Mouse (Mus musculus) heart, adult 18-20 months (tissue): Measurements from ENCODE around the gene Depdc5. TPM values are rescaled to one million over a fixed set of nuclear protein-coding genes. Genes with fewer than 3 reads are reported as not detected.
"Not testable (repeated sequence)": the region's sequence is repeated elsewhere in the genome, so short reads cannot be mapped to it uniquely, and the experiment has no call there.

Source experiments
- DNase-seq, 2 experiments: peaks; one replicate each; pipeline ENCODE4 v3.0.0; 2021 to 2022; ENCODE audit warnings: mixed read lengths in 1 of 2
- total RNA-seq, 2 experiments: library from RNA; stranded (reverse); gene quantifications; 2 replicates each; pipeline ENCODE4 v1.2.3; 2021

The Depdc5 gene
- total RNA-seq, 2 experiments from 2014 or later, result 21.1 to 24.0 TPM

DNA sequence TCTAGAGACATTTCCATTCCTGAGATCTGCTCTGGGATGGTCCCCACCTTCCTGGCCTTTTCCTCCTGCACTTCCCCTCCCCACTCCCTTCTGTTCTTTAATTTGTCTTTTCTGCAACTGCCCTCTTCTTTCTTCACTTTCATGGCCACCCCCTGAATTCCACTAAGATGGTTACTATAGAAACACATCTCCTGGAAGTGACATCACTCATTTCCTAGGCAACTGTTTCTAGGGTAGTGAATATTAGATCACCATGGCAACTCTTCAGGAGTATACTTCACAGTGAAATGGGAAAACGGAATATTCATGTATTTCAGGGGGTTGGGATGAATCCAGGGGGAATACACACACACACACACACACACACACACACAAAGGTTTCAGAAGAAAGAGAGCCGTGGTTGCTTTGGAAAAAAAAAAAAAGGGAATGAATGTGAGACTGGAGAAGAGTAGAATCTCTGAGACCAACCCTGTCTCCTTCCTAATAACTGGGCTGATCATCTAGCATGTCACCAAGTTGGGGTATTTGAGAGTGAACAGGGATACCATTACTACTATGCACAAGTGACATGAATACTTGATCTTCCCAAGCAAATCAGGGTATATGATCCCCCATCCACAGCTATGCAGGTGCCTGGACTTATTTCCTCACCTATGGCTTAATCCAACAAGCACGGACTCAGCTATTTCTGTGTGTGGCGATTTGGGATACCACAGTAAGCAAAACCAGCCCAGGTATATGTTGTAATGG lies 167.1 kb downstream of the Depdc5 start:
- DNase-seq, result no peak

DNA sequence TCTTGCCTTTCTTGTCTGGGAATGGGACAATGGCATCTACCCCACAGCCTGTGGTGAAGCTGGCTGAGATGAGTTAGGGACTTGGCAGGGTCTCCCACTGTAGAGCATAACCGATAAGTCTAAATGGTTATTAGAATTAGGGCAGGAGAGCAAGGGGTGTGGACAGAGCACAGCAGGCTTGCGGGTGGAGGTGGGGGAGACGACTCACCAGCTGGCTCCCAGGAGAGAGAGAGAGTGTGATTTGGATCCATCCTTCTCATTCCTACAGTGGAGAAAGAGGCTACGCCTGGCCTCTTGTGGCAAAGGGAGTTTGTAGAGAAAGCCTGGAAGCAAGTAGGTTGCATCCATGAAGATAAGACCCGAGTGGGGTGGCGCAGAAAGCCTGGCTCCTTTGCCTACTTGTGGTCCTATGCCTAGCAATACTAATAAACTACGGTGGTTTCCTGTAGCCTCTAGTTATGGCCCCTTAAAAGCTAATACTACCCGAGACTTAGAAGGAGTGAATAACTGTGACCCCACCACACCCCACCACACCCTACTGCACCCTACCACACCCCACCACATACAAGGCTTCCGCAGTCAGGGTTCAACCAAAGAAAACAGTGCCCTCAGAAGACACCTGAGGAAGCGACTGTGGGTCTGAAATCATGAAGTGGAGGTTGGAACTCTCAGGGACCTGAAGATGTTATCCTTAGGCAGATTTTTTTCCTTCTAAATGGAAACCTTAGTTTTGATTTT lies 168.7 kb downstream of the Depdc5 start:
- no peak for DNase-seq

DNA sequence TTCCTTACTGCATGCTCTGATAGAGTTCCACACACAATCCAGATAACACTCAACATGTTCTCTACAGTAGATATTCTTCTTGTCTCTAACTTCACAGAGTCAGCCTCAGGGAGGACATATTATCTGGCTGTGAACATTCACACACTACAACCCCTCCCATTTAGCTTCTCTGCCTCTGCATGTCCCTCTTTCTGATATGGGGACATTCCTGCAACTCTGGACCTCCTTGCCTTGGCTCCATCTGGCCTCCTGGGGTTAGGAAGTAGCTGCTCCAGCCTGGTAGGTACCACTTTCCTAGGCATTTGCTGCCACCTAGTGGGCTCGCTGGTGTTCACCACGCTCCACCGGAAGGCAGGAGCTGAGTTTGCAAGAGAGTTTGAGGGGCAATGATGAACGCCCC lies 169.6 kb downstream of the Depdc5 start:
- DNase-seq, result peak; percentile 77 to 90

DNA sequence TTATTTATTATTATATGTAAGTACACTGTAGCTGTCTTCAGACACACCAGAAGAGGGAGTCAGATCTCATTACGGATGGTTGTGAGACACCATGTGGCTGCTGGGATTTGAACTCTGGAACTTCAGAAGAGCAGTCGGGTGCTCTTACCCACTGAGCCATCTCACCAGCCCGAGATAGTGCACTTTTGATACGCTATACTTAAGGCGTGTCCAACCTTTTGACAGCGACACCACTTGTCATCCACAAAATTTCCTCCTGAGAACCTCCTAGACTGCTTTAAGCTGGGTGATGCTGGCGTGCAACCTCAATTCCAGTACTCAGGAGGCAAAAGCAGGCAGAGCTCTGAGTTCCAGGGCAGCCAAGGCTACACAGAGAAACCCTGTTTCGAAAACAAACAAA lies 170.1 kb downstream of the Depdc5 start:
- DNase-seq, result not testable (repeated sequence)

DNA sequence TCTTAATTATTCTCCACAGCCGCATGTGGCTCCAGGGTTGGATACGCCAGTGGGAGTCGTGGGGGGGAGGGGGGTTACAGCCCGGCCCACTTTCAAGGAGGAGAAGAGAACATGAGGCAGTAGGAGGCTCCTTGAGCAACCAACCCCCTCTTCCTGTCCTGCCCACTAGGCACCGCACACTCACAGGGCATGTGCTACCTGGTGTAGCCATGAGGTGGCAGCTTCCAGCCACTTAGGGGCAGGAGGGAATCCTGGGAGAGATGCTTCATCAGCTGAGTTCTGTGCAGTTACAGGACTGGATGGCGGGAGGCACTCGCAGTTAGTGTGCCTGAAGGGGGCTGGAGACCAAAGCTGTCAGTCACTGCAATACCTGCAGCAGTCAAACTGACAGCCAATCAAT lies 170.6 kb downstream of the Depdc5 start:
- no peak for DNase-seq

DNA sequence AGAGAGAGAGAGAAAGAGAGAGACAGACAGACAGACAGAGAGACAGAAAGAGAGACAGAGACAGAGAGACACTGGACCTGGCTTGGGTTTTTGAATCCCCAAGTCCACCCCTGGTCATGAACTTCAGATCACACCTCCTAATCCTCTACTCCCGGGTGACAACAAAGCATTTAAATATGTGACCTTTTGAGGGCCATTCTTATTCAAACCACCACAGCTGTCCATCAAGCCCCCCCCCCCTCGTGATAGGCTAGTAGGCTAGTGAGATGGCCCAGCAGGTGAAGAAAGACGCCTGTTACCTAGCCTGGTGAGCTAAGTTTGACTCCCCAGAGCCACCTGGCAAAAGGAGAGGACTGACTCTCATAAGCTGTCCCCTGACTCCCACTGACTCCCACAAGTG lies 171.4 kb downstream of the Depdc5 start:
- no peak for DNase-seq

DNA sequence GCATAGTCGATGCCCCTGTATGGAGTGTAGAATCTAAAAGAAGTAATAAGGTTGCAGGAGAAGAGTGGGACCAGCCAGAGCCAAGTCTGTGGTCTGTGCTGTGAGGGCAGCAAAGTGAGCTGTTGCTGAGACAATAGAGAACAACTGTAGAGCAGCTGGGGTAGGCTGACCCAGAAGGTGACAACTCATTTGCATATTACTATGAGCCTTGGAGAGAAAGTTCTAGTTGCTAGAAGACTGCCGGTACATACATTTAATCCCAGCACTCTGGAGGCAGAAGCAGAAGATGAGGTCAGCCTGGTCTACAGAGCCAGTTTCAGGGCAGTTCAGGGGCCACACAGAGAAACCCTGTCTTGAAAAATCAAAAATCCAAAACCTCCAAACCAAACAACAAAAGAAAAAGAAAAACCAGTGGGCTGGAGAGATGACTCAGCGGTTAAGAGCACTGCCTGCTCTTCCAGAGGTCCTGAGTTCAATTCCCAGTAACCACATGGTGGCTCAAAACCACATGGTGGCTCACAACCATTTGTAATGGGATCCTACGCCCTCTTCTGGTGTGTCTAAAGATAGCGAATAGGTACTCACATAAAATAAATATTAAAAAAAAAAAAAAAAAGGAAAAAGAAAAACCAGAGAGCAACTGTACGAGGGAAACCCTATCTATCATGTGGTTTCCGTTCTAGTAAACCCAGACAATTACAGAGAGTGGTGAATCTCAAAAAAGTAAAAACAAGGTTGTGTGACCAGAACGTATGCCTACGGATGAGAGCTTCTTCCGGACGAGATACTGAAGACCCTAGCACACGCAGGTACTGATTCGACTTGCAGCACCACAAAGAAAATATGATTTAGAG lies 175.4 kb downstream of the Depdc5 start:
- DNase-seq, result no peak

DNA sequence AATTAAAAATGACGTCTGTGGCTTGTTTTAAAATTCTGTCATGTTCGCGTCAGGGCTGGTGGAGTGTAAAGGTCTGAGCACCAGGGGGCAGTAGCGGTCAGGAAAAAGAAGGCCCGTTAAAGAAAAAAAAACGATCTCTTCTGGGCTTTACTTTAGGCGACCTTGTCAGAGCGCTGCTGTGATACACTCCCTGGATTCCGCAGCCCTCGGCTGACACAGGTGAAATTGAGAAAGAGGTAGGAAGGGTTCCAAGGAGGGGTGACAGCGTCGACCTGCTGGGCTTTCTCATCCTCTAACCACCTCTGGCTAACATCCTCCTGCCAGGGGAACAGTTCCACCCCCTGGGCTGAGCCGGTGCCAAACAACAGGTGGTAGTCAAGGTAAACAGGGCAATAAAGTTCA lies 176.0 kb downstream of the Depdc5 start:
- peak; percentile 38 to 86 for DNase-seq

DNA sequence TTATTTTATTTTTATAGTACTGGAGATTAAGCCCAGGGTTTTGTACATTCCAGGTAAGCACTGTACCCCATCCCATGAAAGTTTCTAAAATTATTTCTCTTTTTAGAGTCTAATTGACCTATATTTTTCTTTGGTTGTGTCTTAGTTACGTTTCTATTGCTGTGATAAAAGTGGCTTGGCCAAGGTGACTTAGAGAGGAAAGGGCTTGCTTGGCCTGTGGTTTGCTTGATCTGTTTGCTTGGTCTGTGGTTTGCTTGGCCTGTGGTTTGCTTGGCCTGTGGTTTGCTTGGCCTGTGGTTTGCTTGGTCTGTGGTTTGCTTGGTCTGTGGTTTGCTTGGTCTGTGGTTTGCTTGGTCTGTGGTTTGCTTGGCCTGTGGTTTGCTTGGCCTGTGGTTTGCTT lies 177.2 kb downstream of the Depdc5 start:
- not testable (repeated sequence) for DNase-seq

DNA sequence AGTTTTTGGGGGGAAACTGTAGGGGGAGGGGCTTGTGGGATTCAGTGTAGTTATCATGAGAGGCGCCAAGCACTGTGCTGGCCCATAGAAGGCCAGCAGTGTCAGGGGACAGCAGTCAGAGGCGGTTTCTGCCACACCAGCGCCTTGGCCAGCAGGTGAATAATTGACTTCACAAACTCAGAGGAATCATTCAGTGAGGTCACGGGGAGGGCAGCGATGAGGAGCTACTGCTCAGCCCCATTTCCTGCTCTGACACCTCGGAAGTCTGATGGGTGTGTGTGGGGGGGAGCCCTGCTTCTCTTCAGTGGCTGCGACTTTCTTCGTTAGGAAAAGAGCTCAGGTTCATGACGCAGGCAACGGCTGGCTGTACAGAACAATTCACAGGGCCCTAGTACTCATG lies 179.9 kb downstream of the Depdc5 start:
- DNase-seq, result no peak

Other genes with a start within 250 kb of the Depdc5 start
- gene Pisd, start 78.1 kb upstream of the Depdc5 start, total RNA-seq, result 10 to 100 TPM; 32.0 to 33.0 TPM
- under 1 TPM; 0.41 to 0.79 TPM for gene Gm20671, start 36.6 kb upstream of the Depdc5 start, total RNA-seq
- 1 to 10 TPM; 4.7 to 6.1 TPM for gene Prr14l, start 9.4 kb upstream of the Depdc5 start, total RNA-seq
- 10 to 100 TPM; 90.3 TPM for gene Ywhah, start 155.1 kb downstream of the Depdc5 start, total RNA-seq
- under 1 TPM; 0.20 to 0.21 TPM for gene Slc5a1, start 240.5 kb downstream of the Depdc5 start, total RNA-seq